Mouse (Mus musculus): ENCODE measurements around the gene Pgm1. TPM values are rescaled to one million over a fixed set of nuclear protein-coding genes. Genes with fewer than 3 reads are reported as not detected.

Pgm1 gene
- polyA plus RNA-seq, 1 experiment from 2014 or later = 49.7 TPM

GRCm38 (mm10) chr4:100012361-100013035 lies 83.3 kb downstream of the Pgm1 start:
- 80% methylated on average over 8 of the region's 8 CpGs for WGBS
- no peak overlapping the region for H3K27ac ChIP-seq (replicated peaks)
- peaks cover 16% of the 10 kb centered on the region for H3K4me1 ChIP-seq
- no peaks in the 10 kb centered on the region for H3K9me3 ChIP-seq (replicated peaks)
- no peak overlapping the region for H3K4me3 ChIP-seq (replicated peaks)
- no peak for ATAC-seq (ENCODE audit: insufficient number of reproducible peaks, low FRiP score, low TSS enrichment, low read depth)
- no peaks in the 10 kb centered on the region for H3K36me3 ChIP-seq
- no peaks in the 10 kb centered on the region for H3K27me3 ChIP-seq
- H3K9ac ChIP-seq = no peak overlapping the region
- H3K4me2 ChIP-seq (replicated peaks) = no peak overlapping the region

GRCm38 (mm10) chr4:100027773-100028172 lies 98.6 kb downstream of the Pgm1 start:
- no peak for ATAC-seq (ENCODE audit: insufficient number of reproducible peaks, low FRiP score, low TSS enrichment, low read depth)
- Histone ChIP-seq H3K4me1 (no peaks in the 10 kb centered on the region), H3K36me3 (no peaks in the 10 kb centered on the region), H3K9me3 (replicated peaks) (no peaks in the 10 kb centered on the region), H3K4me2 (replicated peaks) (no peak overlapping the region), H3K27ac (replicated peaks) (no peak overlapping the region), H3K9ac (no peak overlapping the region), H3K27me3 (no peaks in the 10 kb centered on the region), H3K4me3 (replicated peaks) (no peak overlapping the region)
- WGBS = 69% methylated on average over 3 of the region's 3 CpGs

GRCm38 (mm10) chr4:100028641-100029040 lies 99.4 kb downstream of the Pgm1 start:
- Histone ChIP-seq H3K9me3 (replicated peaks) (no peaks in the 10 kb centered on the region), H3K4me3 (replicated peaks) (no peak overlapping the region), H3K9ac (no peak overlapping the region), H3K27me3 (no peaks in the 10 kb centered on the region), H3K36me3 (no peaks in the 10 kb centered on the region), H3K27ac (replicated peaks) (no peak overlapping the region), H3K4me2 (replicated peaks) (no peak overlapping the region), H3K4me1 (no peaks in the 10 kb centered on the region)
- no peak for ATAC-seq (ENCODE audit: insufficient number of reproducible peaks, low FRiP score, low TSS enrichment, low read depth)
- 10% methylated on average over 3 of the region's 3 CpGs for WGBS

GRCm38 (mm10) chr4:100031270-100031669 lies 102.1 kb downstream of the Pgm1 start:
- 56% methylated on average over 6 of the region's 6 CpGs for WGBS
- no peak for ATAC-seq (ENCODE audit: insufficient number of reproducible peaks, low FRiP score, low TSS enrichment, low read depth)

GRCm38 (mm10) chr4:100032608-100033007 lies 103.4 kb downstream of the Pgm1 start:
- Histone ChIP-seq H3K4me1 (peaks cover 11% of the 10 kb centered on the region), H3K9ac (no peak overlapping the region), H3K4me3 (replicated peaks) (no peak overlapping the region), H3K27ac (replicated peaks) (no peak overlapping the region), H3K36me3 (no peaks in the 10 kb centered on the region), H3K27me3 (no peaks in the 10 kb centered on the region), H3K9me3 (replicated peaks) (no peaks in the 10 kb centered on the region), H3K4me2 (replicated peaks) (no peak overlapping the region)
- ATAC-seq (ENCODE audit: insufficient number of reproducible peaks, low FRiP score, low TSS enrichment, low read depth) = no peak
- WGBS = 95% methylated on average over 7 of the region's 7 CpGs

More at GRCm38 (mm10) chr4:100031270-100031669, 102.1 kb downstream of the Pgm1 start:
- no peak overlapping the region for H3K4me3 ChIP-seq (replicated peaks)
- H3K9me3 ChIP-seq (replicated peaks) = no peaks in the 10 kb centered on the region
- H3K27me3 ChIP-seq = no peaks in the 10 kb centered on the region
- H3K9ac ChIP-seq = no peak overlapping the region
- H3K4me1 ChIP-seq = peaks cover 5% of the 10 kb centered on the region
- H3K36me3 ChIP-seq = no peaks in the 10 kb centered on the region
- no peak overlapping the region for H3K27ac ChIP-seq (replicated peaks)
- no peak overlapping the region for H3K4me2 ChIP-seq (replicated peaks)

GRCm38 (mm10) chr4:100033944-100034343 lies 104.7 kb downstream of the Pgm1 start:
- no peak for ATAC-seq (ENCODE audit: insufficient number of reproducible peaks, low FRiP score, low TSS enrichment, low read depth)
- Histone ChIP-seq H3K27me3 (no peaks in the 10 kb centered on the region), H3K4me3 (replicated peaks) (no peak overlapping the region), H3K4me2 (replicated peaks) (no peak overlapping the region), H3K36me3 (no peaks in the 10 kb centered on the region), H3K9me3 (replicated peaks) (no peaks in the 10 kb centered on the region), H3K9ac (no peak overlapping the region), H3K4me1 (peaks cover 11% of the 10 kb centered on the region), H3K27ac (replicated peaks) (no peak overlapping the region)
- whole genome bisulfite sequencing = 74% methylated on average over 4 of the region's 4 CpGs

GRCm38 (mm10) chr4:100034971-100035370 lies 105.8 kb downstream of the Pgm1 start:
- Histone ChIP-seq H3K27me3 (no peaks in the 10 kb centered on the region), H3K4me1 (peaks cover 11% of the 10 kb centered on the region), H3K36me3 (no peaks in the 10 kb centered on the region), H3K4me2 (replicated peaks) (no peak overlapping the region), H3K9ac (no peak overlapping the region), H3K27ac (replicated peaks) (no peak overlapping the region), H3K4me3 (replicated peaks) (no peak overlapping the region), H3K9me3 (replicated peaks) (no peaks in the 10 kb centered on the region)
- 75% methylated on average over 6 of the region's 6 CpGs for WGBS
- ATAC-seq (ENCODE audit: insufficient number of reproducible peaks, low FRiP score, low TSS enrichment, low read depth) = no peak

- Histone ChIP-seq H3K27ac (replicated peaks) (peak overlapping the region; percentile 13; the same call in 1 of the 2 replicates), H3K4me3 (replicated peaks) (no peak overlapping the region), H3K9me3 (replicated peaks) (no peaks in the 10 kb centered on the region), H3K27me3 (no peaks in the 10 kb centered on the region), H3K4me2 (replicated peaks) (no peak overlapping the region), H3K4me1 (peaks cover 11% of the 10 kb centered on the region), H3K9ac (no peak overlapping the region), H3K36me3 (no peaks in the 10 kb centered on the region)
- no peak for ATAC-seq (ENCODE audit: insufficient number of reproducible peaks, low FRiP score, low TSS enrichment, low read depth)
- WGBS = 38% methylated on average over 16 of the region's 16 CpGs
These were observed 106.8 kb downstream of the Pgm1 start for GRCm38 (mm10) chr4:100035919-100036554.

Other genes with a start within 250 kb of the Pgm1 start
- gene Alg6, start 213.8 kb upstream of the Pgm1 start, polyA plus RNA-seq (2015; fragmentation: Nextera tagmentation; extraction: Ambion mirVana) = 17.2 and 18.6 TPM in 2 replicates
- gene Efcab7, start 100.2 kb upstream of the Pgm1 start, polyA plus RNA-seq (2015; fragmentation: Nextera tagmentation; extraction: Ambion mirVana) = 19.8 and 27.8 TPM in 2 replicates
- 28.5 and 29.3 TPM in 2 replicates for gene Itgb3bp, start 399 bp downstream of the Pgm1 start, polyA plus RNA-seq (2015; fragmentation: Nextera tagmentation; extraction: Ambion mirVana)
- gene Ror1, start 166.4 kb downstream of the Pgm1 start, polyA plus RNA-seq (2015; fragmentation: Nextera tagmentation; extraction: Ambion mirVana) = 9.3 and 11.7 TPM in 2 replicates